8 mouse cellular contexts compared by ENCODE assay signal in the genomic region with DNA sequence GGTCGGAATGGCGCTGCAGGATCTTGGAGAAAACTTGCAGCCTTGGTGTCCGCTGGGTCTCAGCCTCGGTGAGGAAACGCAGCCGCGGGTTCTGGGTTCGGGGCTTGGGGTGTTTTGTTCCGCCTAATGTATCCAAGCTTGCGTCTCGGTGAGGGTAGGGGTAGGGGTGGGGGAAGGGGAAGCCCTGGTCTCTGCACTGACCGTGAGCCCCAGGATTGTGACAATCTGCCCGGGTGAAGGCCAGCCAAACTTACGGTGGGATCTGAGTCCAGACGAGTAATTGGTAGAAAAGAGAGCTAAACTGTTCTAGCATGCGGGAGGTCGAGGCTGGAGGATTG. TPM values are rescaled to one million over a fixed set of nuclear protein-coding genes. Genes with fewer than 3 reads are reported as not detected.
DNase-seq lines count a peak whose midpoint lies in the region; ATAC-seq and TF ChIP-seq lines count a peak whose summit lies in the region.

No protein-coding gene starts in this region.

- H3K9me3 ChIP-seq in heart, embryonic 16.5 days (replicated peaks; ENCODE audit: control insufficient read depth, low read length) = no peaks in the 10 kb centered on the region
- no peaks in the 10 kb centered on the region for H3K9me3 ChIP-seq in hindbrain, embryonic 12.5 days (replicated peaks)
- H3K9me3 ChIP-seq in midbrain, embryonic 12.5 days = no peaks in the 10 kb centered on the region

- peak; percentile 3; the same call in 1 of the 2 replicates for ATAC-seq in heart, embryonic 16.5 days (replicated peaks; ENCODE audit: extremely low read depth, insufficient read depth, low FRiP score)
- ATAC-seq in hindbrain, embryonic 12.5 days (ENCODE audit: low FRiP score) = peak; percentile 49
- ATAC-seq in midbrain, embryonic 12.5 days (ENCODE audit: low FRiP score, low read depth) = no peak; the same call in none of the 2 replicates

- TF ChIP-seq POLR2A in bone marrow, adult 2 months (IDR thresholded peaks at IDR 0.05; ENCODE audit: borderline replicate concordance, control insufficient read depth, low read depth, low read length) = no peak

- H3K4me3 ChIP-seq in heart, embryonic 16.5 days (ENCODE audit: low read length) = peak overlapping the region; percentile 98
- H3K4me3 ChIP-seq in bone marrow, adult 2 months (replicated peaks; ENCODE audit: control insufficient read depth, low read depth, low read length) = peak overlapping the region; percentile 95
- H3K4me3 ChIP-seq in hindbrain, embryonic 12.5 days = peak overlapping the region; percentile 99
- peak overlapping the region; percentile 98 for H3K4me3 ChIP-seq in midbrain, embryonic 12.5 days

- H3K9ac ChIP-seq in heart, embryonic 16.5 days (ENCODE audit: low read length) = peak overlapping the region; percentile 83
- H3K9ac ChIP-seq in hindbrain, embryonic 12.5 days = peak overlapping the region; percentile 91
- peak overlapping the region; percentile 65 for H3K9ac ChIP-seq in midbrain, embryonic 12.5 days (replicated peaks)

- H3K36me3 ChIP-seq in heart, embryonic 16.5 days (ENCODE audit: control insufficient read depth, insufficient read depth) = no peaks in the 10 kb centered on the region
- H3K36me3 ChIP-seq in hindbrain, embryonic 12.5 days = 0 out of 2 replicates have a peak, but pooled peaks cover 6% of the 10 kb centered on the region
- 0 out of 2 replicates have a peak, but pooled peaks cover 5% of the 10 kb centered on the region for H3K36me3 ChIP-seq in midbrain, embryonic 12.5 days

- H3K4me2 ChIP-seq in heart, embryonic 16.5 days (ENCODE audit: low read depth, low read length) = peak overlapping the region; percentile 91
- peak overlapping the region; percentile 65 for H3K4me2 ChIP-seq in hindbrain, embryonic 12.5 days (replicated peaks)
- peak overlapping the region; percentile 90 for H3K4me2 ChIP-seq in midbrain, embryonic 12.5 days (replicated peaks)

- H3K27me3 ChIP-seq in heart, embryonic 16.5 days (ENCODE audit: control insufficient read depth, insufficient read depth, low read length) = no peaks in the 10 kb centered on the region
- no peaks in the 10 kb centered on the region for H3K27me3 ChIP-seq in hindbrain, embryonic 12.5 days
- no peaks in the 10 kb centered on the region for H3K27me3 ChIP-seq in midbrain, embryonic 12.5 days

- DNase-seq in heart, postnatal 14 days = no peak
- no peak for DNase-seq in cerebellum, adult 11 months
- DNase-seq in cerebellum, postnatal 36 days = no peak
- DNase-seq in retina, postnatal 1 day = no peak

- H3K4me1 ChIP-seq in heart, embryonic 16.5 days (ENCODE audit: control insufficient read depth, insufficient read depth, low read length) = peaks cover 41% of the 10 kb centered on the region
- peaks cover 4% of the 10 kb centered on the region for H3K4me1 ChIP-seq in bone marrow, adult 2 months (ENCODE audit: control insufficient read depth, insufficient read depth, low read length)
- peaks cover 46% of the 10 kb centered on the region for H3K4me1 ChIP-seq in hindbrain, embryonic 12.5 days
- H3K4me1 ChIP-seq in midbrain, embryonic 12.5 days = peaks cover 43% of the 10 kb centered on the region

- no peak for TF ChIP-seq CTCF in bone marrow, adult 2 months (IDR thresholded peaks at IDR 0.05; ENCODE audit: control insufficient read depth, insufficient read depth, low read length)

- intact Hi-C loops in heart, postnatal 14 days (cut with DNase I) = loop anchor here (5.0 kb wide), 1 partner anchor 162 kb away; no protein-coding TSS in a partner anchor

- under 1% methylated on average over 17 of the region's 17 CpGs for WGBS in heart, embryonic 16.5 days
- 0% methylated on average over 17 of the region's 17 CpGs for WGBS in bone marrow, adult 2 months
- WGBS in hindbrain, embryonic 12.5 days = under 1% methylated on average over 17 of the region's 17 CpGs
- 0% methylated on average over 17 of the region's 17 CpGs for WGBS in midbrain, embryonic 12.5 days

- H3K27ac ChIP-seq in heart, embryonic 16.5 days (ENCODE audit: low read length) = 0 out of 2 replicates have a peak overlapping the region, but pooled peaks have one; percentile 47
- H3K27ac ChIP-seq in bone marrow, adult 2 months (ENCODE audit: control insufficient read depth, insufficient read depth, low read depth, low read length, poor library complexity) = peak overlapping the region; percentile 17; the same call in 1 of the 2 replicates
- peak overlapping the region; percentile 14; the same call in 1 of the 2 replicates for H3K27ac ChIP-seq in hindbrain, embryonic 12.5 days
- no peak overlapping the region for H3K27ac ChIP-seq in midbrain, embryonic 12.5 days (replicated peaks)

RNA-seq across cellular contexts. Expression of gene Ncapd3, which starts 0.8 kb away (rescaled TPM):
- 21.0 and 22.8 TPM in 2 replicates for polyA plus RNA-seq in heart, embryonic 16.5 days (2015; fragmentation: Nextera tagmentation; extraction: Ambion mirVana)
- total RNA-seq in heart, postnatal 14 days (2021) = 10 to 100 TPM; 13.2 to 13.8 TPM
- polyA plus RNA-seq in bone marrow, adult 2 months (2011; ENCODE audit: insufficient read depth, insufficient read length, low replicate concordance, missing spikeins) = 25.6 and 32.8 TPM in 2 replicates
- polyA plus RNA-seq in hindbrain, embryonic 12.5 days (2016; fragmentation: Nextera tagmentation; extraction: Ambion mirVana) = 27.8 TPM in 2 replicates
- 33.7 and 35.6 TPM in 2 replicates for polyA plus RNA-seq in midbrain, embryonic 12.5 days (2016; fragmentation: Nextera tagmentation; extraction: Ambion mirVana)

RNA-seq across cellular contexts. Expression of gene Vps26b, which starts 0.9 kb away (rescaled TPM):
- 21.2 and 22.3 TPM in 2 replicates for polyA plus RNA-seq in heart, embryonic 16.5 days (2015; fragmentation: Nextera tagmentation; extraction: Ambion mirVana)
- 10 to 100 TPM; 31.0 to 31.3 TPM for total RNA-seq in heart, postnatal 14 days (2021)
- polyA plus RNA-seq in bone marrow, adult 2 months (2011; ENCODE audit: insufficient read depth, insufficient read length, low replicate concordance, missing spikeins) = 6.6 and 17.7 TPM in 2 replicates
- 68.6 and 68.8 TPM in 2 replicates for polyA plus RNA-seq in hindbrain, embryonic 12.5 days (2016; fragmentation: Nextera tagmentation; extraction: Ambion mirVana)
- 61.4 and 63.4 TPM in 2 replicates for polyA plus RNA-seq in midbrain, embryonic 12.5 days (2016; fragmentation: Nextera tagmentation; extraction: Ambion mirVana)

RNA-seq across cellular contexts. Expression of gene Thyn1, which starts 31.2 kb away (rescaled TPM):
- 89.7 and 90.6 TPM in 2 replicates for polyA plus RNA-seq in heart, embryonic 16.5 days (2015; fragmentation: Nextera tagmentation; extraction: Ambion mirVana)
- total RNA-seq in heart, postnatal 14 days (2021) = 10 to 100 TPM; 23.4 to 24.5 TPM
- 23.6 and 42.5 TPM in 2 replicates for polyA plus RNA-seq in bone marrow, adult 2 months (2011; ENCODE audit: insufficient read depth, insufficient read length, low replicate concordance, missing spikeins)
- polyA plus RNA-seq in hindbrain, embryonic 12.5 days (2016; fragmentation: Nextera tagmentation; extraction: Ambion mirVana) = 134 and 141 TPM in 2 replicates
- 134 and 142 TPM in 2 replicates for polyA plus RNA-seq in midbrain, embryonic 12.5 days (2016; fragmentation: Nextera tagmentation; extraction: Ambion mirVana)

RNA-seq across cellular contexts. Expression of gene Acad8, which starts 31.4 kb away (rescaled TPM):
- 37.1 and 41.8 TPM in 2 replicates for polyA plus RNA-seq in heart, embryonic 16.5 days (2015; fragmentation: Nextera tagmentation; extraction: Ambion mirVana)
- 10 to 100 TPM; 53.5 to 55.1 TPM for total RNA-seq in heart, postnatal 14 days (2021)
- 5.5 and 12.0 TPM in 2 replicates for polyA plus RNA-seq in bone marrow, adult 2 months (2011; ENCODE audit: insufficient read depth, insufficient read length, low replicate concordance, missing spikeins)
- 36.2 and 36.6 TPM in 2 replicates for polyA plus RNA-seq in hindbrain, embryonic 12.5 days (2016; fragmentation: Nextera tagmentation; extraction: Ambion mirVana)
- polyA plus RNA-seq in midbrain, embryonic 12.5 days (2016; fragmentation: Nextera tagmentation; extraction: Ambion mirVana) = 36.8 and 38.3 TPM in 2 replicates
